Mouse (Mus musculus): ENCODE data around the gene Git1.

Git1 gene

DNA sequence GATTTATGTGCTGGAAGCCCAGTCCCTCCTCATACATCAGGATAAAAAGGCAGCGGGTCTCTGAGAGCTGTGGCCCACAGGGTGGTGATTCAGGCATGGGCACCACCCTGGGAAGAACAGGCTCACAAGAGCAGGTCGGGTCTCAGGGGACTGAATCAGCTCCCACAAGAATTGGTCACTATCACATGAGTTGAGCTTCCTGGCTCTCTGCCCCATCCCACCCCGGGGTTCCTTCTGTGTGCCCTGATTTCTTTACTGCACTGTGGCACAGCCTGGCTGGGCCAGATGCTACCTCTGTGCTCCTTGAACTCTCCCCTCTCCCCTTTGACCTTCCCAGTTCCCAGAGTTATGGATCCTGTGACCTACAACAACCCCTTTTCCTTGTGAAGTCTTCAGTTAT lies 10.3 kb upstream of the Git1 start:
- no peak for DNase-seq (ENCODE audit: low read depth, low spot score)

DNA sequence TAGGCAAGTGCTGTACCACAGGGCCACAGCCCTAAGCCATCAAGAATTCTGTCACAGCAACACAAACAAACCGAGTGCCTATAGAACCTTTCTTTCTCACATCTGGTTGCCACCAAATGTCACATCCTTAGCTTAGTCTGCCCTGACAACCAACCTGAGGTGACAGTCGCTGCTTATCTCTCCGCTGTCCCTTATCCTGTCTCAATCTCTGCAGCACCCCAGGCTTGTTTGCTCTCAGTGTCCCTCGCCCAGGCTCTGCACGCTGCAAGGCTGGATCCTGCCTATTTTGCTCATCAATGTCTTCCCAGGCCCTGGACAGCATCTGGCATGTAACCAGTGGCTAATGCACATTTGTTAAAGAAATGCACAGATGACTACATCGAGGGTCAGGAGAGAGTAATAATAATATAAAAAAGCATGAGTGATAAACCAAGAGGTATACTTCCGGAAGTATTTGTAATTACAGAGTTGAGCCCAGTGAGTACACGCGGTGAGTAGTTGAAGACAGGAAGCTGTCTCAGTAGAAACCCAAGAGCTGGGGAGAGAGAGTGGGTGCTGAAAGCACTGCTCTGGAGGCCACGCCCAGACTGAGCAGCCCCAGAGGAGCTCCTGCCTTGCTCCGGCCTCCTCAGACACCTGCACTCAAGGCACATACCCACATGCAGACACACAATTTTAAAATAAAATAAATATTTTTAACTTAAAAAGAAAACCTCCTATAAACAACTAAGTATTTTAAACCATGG lies 9.7 kb upstream of the Git1 start:
- no peak for DNase-seq (ENCODE audit: low read depth, low spot score)

DNA sequence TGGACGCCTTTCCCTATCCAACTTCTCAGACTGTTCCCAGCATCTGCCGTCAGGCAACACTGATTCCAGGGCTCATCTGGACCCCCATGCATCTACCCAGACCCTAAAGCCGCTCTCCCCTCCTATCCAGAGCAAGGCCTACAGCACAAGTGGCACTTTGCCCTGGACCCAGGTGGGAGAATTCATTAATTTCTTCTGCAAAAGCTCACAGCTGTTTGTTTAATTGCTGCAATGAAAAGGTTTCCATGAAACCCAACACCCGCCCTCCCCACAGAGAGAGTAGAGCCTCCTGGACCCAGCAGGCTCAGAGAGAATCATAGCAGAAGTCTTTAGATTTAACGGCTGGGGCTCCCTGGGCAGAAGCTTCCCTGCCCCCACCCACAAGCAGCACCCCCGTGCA lies 8.1 kb upstream of the Git1 start:
- DNase-seq (ENCODE audit: low read depth, low spot score): no peak

GRCm38 (mm10) chr11:77486798-77487197 lies 6.6 kb upstream of the Git1 start:
- DNase-seq (ENCODE audit: low read depth, low spot score): peak; percentile 77

DNA sequence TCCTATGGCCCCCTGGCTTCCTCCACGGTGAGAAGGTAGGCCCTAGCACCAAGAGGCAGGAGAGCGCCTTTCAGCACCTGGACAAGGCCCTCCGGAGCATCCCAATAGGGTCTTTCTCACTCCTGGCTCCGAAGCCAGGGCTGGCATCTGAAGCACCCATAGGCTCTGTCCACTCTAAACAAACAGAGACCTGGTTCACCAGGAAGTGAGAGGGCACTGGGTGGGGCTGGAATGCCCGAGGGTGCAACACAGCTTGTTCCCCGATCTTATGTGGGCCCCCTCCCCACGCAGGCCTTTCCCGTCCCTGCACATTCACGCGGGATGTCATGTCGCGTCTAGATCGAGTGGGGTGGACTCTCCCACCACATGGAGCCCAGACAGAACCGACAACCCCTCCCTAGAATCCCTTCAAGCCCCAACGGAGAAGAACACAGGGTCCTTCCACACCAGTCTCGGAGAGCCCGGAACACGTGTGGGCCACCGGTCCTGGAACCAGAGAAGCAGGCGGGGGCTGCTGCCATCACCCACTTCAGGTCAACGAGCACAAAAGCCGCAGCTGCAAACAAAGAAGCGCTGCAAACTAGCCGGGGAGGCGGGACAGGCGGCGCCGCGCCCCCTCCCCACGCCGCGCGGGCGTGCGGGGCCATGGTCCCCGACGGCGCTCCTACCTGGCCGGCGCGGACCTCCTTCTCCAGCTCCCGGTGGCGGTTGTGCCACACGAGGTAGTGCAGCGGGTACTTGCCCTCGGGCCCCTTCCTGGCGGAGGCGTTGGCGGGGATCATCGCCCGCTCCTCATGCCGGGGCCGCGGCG lies 4.4 kb upstream of the Git1 start:
- DNase-seq (ENCODE audit: low read depth, low spot score): no peak

DNA sequence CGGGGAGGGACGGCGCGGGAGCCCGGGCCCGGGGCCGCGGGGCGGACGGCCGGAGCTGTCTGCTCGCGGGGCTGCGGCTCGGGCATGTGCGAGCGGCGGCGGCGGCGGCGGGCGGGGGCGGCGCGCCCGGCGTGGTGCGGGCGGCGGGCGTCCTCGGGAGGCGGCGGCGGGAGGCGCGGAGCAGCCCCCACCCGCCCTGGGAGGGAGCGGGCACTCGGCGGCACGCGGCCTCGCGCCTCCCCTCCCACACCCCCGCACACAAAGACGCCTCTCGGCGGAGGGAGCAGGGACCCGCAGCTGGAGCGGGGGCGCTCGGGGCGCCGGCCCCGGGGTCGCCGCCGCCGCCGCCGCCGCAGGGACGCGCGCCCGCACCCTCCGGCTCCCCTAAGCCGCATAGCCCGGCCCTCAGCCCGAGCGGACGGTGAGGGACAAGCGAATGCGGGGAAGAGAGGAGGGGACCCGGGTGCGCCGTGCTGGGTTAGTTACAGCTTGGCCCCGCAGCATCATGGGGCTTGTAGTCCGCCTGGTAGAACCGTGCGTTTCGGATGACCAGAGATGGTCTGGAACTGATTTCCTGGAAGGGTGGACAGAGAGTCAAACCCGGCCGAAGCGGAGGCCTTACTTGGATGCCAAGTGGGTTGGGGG lies 3.6 kb upstream of the Git1 start, which contains the start of gene Ankrd13b:
Gene Ankrd13b (minus strand): TSS at position 88 of the 645 bp plus-strand sequence.
- peak; percentile 94 for DNase-seq (ENCODE audit: low read depth, low spot score)

- peak; percentile 78 for DNase-seq (ENCODE audit: low read depth, low spot score)
Measured at GRCm38 (mm10) chr11:77490451-77490850, 2.9 kb upstream of the Git1 start.

DNA sequence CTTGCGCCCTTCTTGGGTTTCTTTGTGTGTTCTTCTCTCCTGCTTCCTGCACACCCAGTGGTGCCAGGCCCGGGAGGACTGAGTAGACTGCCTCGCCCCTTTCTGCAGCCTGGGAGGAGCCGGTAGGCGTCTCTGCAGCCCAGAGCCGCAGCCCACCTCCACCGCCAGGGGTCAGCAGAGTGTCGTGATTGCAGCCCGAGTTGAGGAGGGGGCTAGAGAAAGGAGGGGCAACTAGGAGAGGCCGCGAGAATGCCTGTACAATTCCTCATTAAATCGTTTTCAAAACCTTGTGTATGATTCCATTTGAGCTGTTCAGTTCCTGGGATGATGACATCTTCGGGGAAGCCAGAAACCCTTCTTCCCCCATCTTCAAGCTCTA lies 2.2 kb upstream of the Git1 start:
- DNase-seq (ENCODE audit: low read depth, low spot score): peak; percentile 95

DNA sequence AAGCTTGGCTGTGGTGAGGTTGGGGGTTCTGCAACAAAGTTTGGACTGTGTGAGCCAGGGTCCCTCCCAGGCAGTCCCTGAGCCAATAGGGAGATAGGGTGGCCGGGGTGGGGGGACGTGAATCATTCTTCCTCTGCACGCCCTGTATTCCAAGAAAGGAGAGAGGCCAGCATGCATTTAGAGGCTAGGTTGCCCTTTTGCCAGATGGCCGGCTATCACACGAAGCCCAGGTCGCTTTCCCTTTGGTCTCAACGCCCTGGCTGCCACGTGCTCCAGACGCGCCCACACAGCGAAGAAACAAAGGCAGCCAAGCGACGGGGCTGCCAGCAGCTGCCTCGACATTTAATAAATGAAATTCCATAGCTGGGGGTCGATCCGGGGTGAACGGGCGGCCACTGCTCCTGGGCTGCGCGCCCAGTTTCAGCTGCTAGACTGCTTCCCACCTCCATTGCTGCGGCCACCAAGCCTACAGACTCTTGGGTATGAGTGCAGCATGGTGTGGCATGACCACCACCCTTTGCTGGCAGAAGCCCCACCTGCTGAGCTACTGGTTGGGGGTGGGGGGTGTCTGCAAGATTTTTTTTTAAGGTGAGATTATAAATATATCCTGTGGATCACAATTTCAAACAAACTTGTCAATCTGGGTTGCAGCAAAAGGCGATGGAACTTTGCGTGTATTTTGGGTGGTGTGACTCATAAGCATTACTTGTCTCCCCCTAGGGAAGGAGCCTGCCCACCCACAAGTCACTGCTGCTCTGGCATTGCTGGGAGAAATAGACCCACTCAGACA lies 1.7 kb upstream of the Git1 start:
- peak; percentile 92 for DNase-seq (ENCODE audit: low read depth, low spot score)

DNA sequence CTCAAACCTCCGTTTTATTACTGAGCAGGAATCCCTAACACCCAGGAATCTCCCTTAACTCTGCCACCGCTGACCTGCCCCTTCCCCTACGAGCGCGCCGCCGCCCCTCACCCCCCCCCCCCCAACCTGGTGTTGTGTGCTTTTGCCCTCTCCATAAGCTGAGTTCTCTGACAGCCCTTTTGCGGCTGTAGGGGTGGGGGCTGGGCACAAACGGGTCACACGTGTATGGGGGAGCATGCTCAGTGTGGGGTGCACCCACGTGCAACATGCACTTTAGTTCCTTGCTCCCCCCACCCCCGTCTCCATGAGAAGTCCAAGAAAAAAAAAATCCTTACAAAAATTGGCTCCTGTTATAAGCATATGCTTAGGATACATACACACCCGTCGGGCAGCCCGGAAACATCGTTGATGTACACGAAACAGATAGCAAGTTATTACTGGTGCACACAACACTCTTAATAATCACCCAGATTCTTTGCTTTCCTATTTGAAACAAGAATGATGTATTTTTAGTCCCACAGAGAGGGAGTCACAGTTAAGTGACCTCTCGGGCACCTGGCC lies 971 bp upstream of the Git1 start:
- peak; percentile 82 for DNase-seq (ENCODE audit: low read depth, low spot score)

DNA sequence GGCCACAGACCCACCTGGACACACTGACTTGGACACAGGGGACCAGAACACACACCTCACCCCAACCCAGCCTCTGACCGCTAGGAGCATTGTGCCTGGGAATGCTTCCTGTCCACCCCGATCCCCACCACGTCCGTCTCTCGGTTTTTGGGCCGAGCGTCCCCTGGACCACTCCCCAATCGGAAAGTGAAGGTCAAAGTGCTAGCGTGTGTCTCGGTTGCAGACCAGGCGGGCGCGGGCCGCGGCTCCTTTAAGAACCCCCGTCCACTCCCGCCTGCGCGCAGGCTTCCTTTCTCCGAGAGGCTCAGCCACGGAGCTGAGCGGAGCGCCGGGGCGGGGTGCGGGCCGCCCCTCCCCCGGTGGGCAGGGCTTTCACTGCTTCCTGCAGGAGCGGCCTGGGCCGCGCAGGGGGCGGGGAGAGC lies 440 bp upstream of the Git1 start:
- peak; percentile 98 for DNase-seq (ENCODE audit: low read depth, low spot score)

- DNase-seq (ENCODE audit: low read depth, low spot score): no peak
Measured at GRCm38 (mm10) chr11:77494344-77494676, 948 bp downstream of the Git1 start.

- no peak for DNase-seq (ENCODE audit: low read depth, low spot score)
Measured at GRCm38 (mm10) chr11:77494782-77495181, 1.4 kb downstream of the Git1 start.

DNA sequence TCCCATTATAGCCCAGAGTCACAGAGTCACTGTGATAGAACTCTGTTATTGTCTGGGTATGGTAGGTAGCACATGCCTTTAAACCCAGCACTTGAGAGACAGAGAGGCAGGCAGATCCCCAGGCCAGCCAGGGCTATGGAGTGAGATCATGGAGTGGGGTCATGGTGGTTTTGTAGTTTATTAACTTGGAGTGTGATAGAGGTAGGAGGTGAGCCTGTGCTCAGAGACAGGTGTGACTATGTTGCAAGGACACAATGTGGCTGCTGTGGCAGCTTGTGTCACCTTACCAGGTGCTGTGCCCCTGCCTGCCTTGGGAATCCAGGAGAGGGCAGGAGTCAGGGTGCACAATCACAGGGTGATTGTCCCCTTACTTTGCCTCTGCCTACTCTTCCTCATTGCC lies 2.1 kb downstream of the Git1 start:
- DNase-seq (ENCODE audit: low read depth, low spot score): no peak

GRCm38 (mm10) chr11:77497341-77497756 lies 4.0 kb downstream of the Git1 start:
- DNase-seq (ENCODE audit: low read depth, low spot score): peak; percentile 68

- DNase-seq (ENCODE audit: low read depth, low spot score): peak; percentile 91
Measured at GRCm38 (mm10) chr11:77497851-77498250, 4.5 kb downstream of the Git1 start.

DNA sequence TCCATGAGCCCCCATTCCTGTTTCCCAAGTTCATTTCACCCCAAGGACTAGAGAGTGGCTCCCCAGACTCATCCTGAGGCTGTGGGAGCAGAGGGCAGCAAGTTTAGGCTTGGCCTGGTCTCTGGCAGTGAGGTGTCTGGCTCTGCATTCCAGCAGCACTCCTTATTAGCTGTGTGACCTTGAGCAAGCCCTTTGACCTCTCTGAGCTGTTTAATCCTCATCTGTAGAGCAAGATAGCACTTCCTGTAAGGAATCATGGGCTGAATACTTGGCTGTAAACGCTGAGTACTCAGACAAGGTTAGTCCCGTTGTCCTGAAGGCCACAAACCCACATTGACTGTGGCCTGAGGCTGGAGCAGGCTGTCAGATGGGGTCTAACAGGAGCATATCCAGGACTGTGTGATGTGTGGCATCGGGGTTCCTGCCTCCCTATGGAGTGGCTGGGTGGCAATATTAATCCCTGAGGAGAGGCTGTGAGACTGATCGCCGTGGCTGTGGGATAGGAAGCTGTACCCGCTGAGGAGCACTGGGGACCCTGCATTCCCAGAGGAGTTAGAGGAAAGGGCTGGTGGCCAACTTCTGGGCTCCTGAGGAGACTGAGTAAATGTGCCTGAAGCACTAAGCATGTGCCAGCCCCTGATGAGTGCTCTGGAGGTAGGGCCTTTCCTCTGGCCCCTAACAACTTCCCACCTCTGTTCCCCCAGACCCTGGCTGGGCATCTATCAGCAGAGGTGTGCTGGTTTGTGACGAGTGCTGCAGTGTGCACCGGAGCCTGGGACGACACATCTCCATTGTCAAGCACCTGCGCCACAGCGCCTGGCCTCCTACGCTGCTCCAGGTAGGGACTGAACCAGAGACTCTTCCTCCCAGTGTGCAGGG lies 5.1 kb downstream of the Git1 start:
- DNase-seq (ENCODE audit: low read depth, low spot score): no peak

DNA sequence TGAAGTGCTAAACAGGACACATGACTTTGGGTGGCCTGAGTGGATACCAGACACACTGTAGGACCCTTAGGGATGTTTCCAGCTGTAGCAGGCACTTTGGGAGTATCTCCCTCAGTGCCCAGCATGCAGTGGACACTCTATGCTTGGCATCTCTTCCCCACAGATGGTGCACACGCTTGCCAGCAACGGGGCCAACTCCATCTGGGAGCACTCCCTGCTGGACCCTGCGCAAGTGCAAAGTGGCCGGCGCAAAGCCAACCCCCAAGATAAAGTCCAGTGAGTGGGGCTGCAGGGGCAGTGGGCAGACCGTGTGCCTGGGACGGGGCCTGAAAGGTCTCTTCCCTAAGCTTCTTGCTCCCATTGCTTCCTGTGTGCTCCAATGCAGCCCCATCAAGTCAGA lies 6.0 kb downstream of the Git1 start:
- DNase-seq (ENCODE audit: low read depth, low spot score): peak; percentile 95

GRCm38 (mm10) chr11:77500361-77501325 lies 7.3 kb downstream of the Git1 start:
- peak; percentile 87 for DNase-seq (ENCODE audit: low read depth, low spot score)

All from brain, adult 2 months (tissue).